ENCODE assay signal across 29 mouse cellular contexts in genomic region chr15:67263723-67264122, GRCm38 (mm10).
DNase-seq lines count a peak whose midpoint lies in the region; ATAC-seq lines count a peak whose summit lies in the region.
"Had no signal": no experiment of that assay in that cellular context is flagged by ENCODE, and none has a peak within 500 bp of the region (broad histone marks: within the 10 kb centered on the region; RNA-seq: fewer than 3 reads in every experiment).

No protein-coding gene starts in this region.

- 65% methylated on average over 6 of the region's 6 CpGs for WGBS in heart, embryonic 11.5 days (ENCODE audit: insufficient replicate concordance)
- 46% methylated on average over 6 of the region's 6 CpGs for WGBS in kidney, embryonic 16.5 days
- 73% methylated on average over 6 of the region's 6 CpGs for WGBS in limb, embryonic 10.5 days

- no peak overlapping the region for H3K27ac ChIP-seq in heart, embryonic 11.5 days (ENCODE audit: low read depth, low read length)
- no peak overlapping the region for H3K27ac ChIP-seq in kidney, embryonic 16.5 days (ENCODE audit: low read length)
- H3K27ac ChIP-seq in limb, embryonic 10.5 days, result peak overlapping the region; percentile 20; the same call in 1 of the 2 replicates
- H3K27ac ChIP-seq: embryonic facial prominence, embryonic 12.5 days; hindbrain, embryonic 10.5 days; intestine, embryonic 15.5 days; layer of hippocampus, adult 2 months; liver, embryonic 15.5 days; stomach, postnatal 0 days had no signal

- no peaks in the 10 kb centered on the region for H3K36me3 ChIP-seq in heart, embryonic 11.5 days (ENCODE audit: control insufficient read depth, insufficient read depth, low read length)
- no peaks in the 10 kb centered on the region for H3K36me3 ChIP-seq in kidney, embryonic 16.5 days (ENCODE audit: insufficient read depth, low read length)
- no peaks in the 10 kb centered on the region for H3K36me3 ChIP-seq in limb, embryonic 10.5 days
- H3K36me3 ChIP-seq: embryonic facial prominence, embryonic 12.5 days; G1E; hindbrain, embryonic 10.5 days; intestine, embryonic 15.5 days; liver, embryonic 15.5 days had no signal

- no peaks in the 10 kb centered on the region for H3K4me1 ChIP-seq in heart, embryonic 11.5 days (ENCODE audit: control insufficient read depth, insufficient read depth, low read length)
- peaks cover 3% of the 10 kb centered on the region; the same call in 1 of the 2 replicates for H3K4me1 ChIP-seq in kidney, embryonic 16.5 days (ENCODE audit: insufficient read depth, low read length)
- H3K4me1 ChIP-seq in limb, embryonic 10.5 days, result no peaks in the 10 kb centered on the region
- H3K4me1 ChIP-seq: hindbrain, embryonic 10.5 days; intestine, embryonic 15.5 days; liver, embryonic 15.5 days had no signal

- H3K4me2 ChIP-seq in heart, embryonic 11.5 days, result no peak overlapping the region
- no peak overlapping the region for H3K4me2 ChIP-seq in kidney, embryonic 16.5 days (replicated peaks; ENCODE audit: low read depth, low read length)
- H3K4me2 ChIP-seq: embryonic facial prominence, embryonic 12.5 days; intestine, embryonic 15.5 days; liver, embryonic 15.5 days had no signal

- H3K4me3 ChIP-seq in heart, embryonic 11.5 days (ENCODE audit: low read depth, low read length), result no peak overlapping the region
- no peak overlapping the region for H3K4me3 ChIP-seq in kidney, embryonic 16.5 days (ENCODE audit: low read length)
- H3K4me3 ChIP-seq in limb, embryonic 10.5 days, result no peak overlapping the region
- H3K4me3 ChIP-seq: embryonic facial prominence, embryonic 12.5 days; hindbrain, embryonic 10.5 days; intestine, embryonic 15.5 days; layer of hippocampus, adult 2 months; liver, embryonic 15.5 days had no signal

- ATAC-seq in heart, embryonic 11.5 days (replicated peaks; ENCODE audit: insufficient number of reproducible peaks, low FRiP score, low TSS enrichment), result no peak
- 0 out of 2 replicates have a peak, but pooled peaks have one; percentile 27 for ATAC-seq in kidney, embryonic 16.5 days (ENCODE audit: low FRiP score, low TSS enrichment)
- ATAC-seq: forebrain, embryonic 14.5 days; hindbrain, embryonic 16.5 days; intestine, embryonic 15.5 days; Patski had no signal

- H3K9me3 ChIP-seq in heart, embryonic 11.5 days (replicated peaks; ENCODE audit: control insufficient read depth, low read length), result no peaks in the 10 kb centered on the region
- no peaks in the 10 kb centered on the region for H3K9me3 ChIP-seq in kidney, embryonic 16.5 days (ENCODE audit: low read length)
- H3K9me3 ChIP-seq in limb, embryonic 10.5 days (replicated peaks), result no peaks in the 10 kb centered on the region
- H3K9me3 ChIP-seq: embryonic facial prominence, embryonic 12.5 days; G1E; hindbrain, embryonic 10.5 days; intestine, embryonic 15.5 days; liver, embryonic 15.5 days had no signal

- DNase-seq in heart, adult 8-10 months (ENCODE audit: low spot score), result peak; percentile 9
- DNase-seq in kidney, postnatal 25 days, result no peak
- no peak for DNase-seq in limb, embryonic 10.5 days (ENCODE audit: low spot score)
- DNase-seq in urinary bladder, adult 18-20 months (ENCODE audit: low spot score in 2 of 2), result no peak
- DNase-seq in thymus, postnatal 10 days (ENCODE audit: low spot score in 2 of 2), result no peak
- DNase-seq: adrenal gland, adult 2 months; B cell, adult 2 months; cerebellum, adult 18-20 months; cerebellum, postnatal 14 days; gastrocnemius, postnatal 25 days; kidney, postnatal 10 days; liver; lung, postnatal 4 days; midbrain, embryonic 14.5 days; right cerebral cortex, postnatal 14 days; thymus, adult 2 months had no signal

- no peak overlapping the region for H3K9ac ChIP-seq in heart, embryonic 11.5 days (ENCODE audit: low read depth, low read length)
- no peak overlapping the region for H3K9ac ChIP-seq in kidney, embryonic 16.5 days (replicated peaks; ENCODE audit: low read length)
- H3K9ac ChIP-seq: embryonic facial prominence, embryonic 12.5 days; intestine, embryonic 15.5 days; liver, embryonic 15.5 days had no signal

- no peaks in the 10 kb centered on the region for H3K27me3 ChIP-seq in heart, embryonic 11.5 days (ENCODE audit: control insufficient read depth, insufficient read depth, low read length)
- no peaks in the 10 kb centered on the region for H3K27me3 ChIP-seq in kidney, embryonic 16.5 days (ENCODE audit: insufficient read depth, low read length)
- no peaks in the 10 kb centered on the region for H3K27me3 ChIP-seq in limb, embryonic 10.5 days (ENCODE audit: low read depth, poor library complexity, severe bottlenecking)
- H3K27me3 ChIP-seq: CH12.LX; embryonic facial prominence, embryonic 12.5 days; intestine, embryonic 15.5 days; liver, embryonic 15.5 days; Patski had no signal
